Mouse (Mus musculus): Measurements from ENCODE around the gene Plcd3.

Plcd3 gene

DNA sequence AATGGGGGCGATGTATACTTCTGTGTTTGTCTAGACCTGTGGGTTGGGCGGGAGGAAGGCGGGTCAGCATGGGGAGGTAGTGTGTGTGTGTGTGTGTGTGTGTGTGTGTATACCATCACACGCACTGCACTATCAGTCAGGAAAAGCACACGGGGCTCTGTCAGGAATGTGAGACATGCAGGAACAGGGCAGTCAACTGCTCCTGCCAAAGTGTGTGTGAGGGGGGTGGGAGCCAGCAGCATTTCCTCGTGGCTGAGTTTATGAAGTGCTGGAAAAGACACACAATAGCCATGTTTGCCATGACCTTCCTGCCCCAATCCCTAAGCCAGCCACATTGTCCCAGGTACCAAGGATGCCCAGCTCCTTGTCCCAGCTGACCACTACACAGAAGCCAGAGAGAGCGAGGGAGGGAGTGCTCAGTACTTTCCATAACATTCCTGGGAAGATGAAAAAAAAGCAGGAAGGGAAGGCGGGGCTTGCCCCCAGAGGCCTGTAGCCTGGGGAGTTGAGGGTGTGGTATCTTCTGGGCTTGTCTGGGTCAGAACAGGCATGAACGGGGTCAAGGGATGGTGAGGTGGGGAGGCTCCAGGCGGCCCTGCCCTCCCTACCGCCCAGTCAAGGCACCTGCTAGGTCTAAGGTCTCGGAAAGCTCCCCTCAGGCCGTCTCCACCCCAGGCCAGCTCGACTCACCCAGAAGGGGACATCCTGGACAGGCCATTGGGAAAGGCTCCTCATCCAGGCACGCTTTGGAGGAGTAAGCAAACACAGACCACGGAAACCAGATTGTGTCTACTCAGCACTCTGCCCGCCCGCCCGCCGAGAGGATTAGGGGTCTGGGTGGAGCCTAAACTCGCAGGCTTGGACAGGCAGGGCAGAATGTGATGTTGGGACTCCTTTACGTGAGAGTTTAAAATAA lies 4.2 kb downstream of the Plcd3 start:
- DNase-seq = no peak

DNA sequence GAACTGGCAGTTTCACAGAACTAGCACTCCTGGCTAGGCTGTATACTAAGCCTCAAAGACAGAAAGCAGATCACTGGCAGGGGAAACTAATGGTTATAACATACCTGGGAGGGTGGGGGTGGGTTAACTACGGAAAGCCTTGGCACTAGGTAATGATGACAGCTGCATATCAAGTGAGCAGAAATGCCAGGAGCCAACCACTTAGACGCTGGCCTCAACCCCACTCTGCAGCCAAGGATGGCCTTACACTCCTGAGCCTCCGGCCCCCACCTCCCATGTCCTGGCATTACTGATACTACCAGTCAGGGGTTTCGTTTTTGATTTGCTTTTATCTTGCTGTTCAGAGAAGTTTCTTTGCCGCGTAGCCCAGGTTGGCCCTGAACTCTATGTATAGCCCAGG lies 5.7 kb downstream of the Plcd3 start:
- DNase-seq = no peak

DNA sequence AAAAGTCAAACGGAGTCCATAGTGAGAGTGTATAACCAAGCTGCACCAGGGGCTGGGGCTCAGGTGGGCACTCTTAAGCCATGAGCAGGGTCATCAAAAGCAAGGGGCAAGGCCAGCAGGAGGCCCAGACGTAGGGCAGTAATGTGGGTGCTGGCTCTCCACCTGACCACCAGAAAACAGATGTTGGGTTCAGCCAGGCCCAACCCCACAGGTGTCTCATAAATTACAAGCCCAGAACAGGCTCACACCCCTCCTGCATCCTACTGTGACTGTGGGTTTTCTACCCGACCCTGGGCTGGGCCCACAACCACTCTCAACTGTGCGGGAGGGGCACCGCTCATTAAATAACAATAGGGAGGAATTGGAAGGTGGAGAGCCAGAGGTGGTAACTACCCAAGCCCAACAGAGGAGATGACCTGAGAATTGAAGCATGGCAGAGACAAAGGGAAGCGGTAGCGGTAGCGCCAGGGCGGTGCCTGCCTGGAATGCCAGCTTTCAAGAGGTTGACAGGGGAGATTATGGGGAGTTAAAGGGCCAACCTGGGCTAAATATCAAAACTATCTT lies 6.3 kb downstream of the Plcd3 start:
- DNase-seq = no peak

DNA sequence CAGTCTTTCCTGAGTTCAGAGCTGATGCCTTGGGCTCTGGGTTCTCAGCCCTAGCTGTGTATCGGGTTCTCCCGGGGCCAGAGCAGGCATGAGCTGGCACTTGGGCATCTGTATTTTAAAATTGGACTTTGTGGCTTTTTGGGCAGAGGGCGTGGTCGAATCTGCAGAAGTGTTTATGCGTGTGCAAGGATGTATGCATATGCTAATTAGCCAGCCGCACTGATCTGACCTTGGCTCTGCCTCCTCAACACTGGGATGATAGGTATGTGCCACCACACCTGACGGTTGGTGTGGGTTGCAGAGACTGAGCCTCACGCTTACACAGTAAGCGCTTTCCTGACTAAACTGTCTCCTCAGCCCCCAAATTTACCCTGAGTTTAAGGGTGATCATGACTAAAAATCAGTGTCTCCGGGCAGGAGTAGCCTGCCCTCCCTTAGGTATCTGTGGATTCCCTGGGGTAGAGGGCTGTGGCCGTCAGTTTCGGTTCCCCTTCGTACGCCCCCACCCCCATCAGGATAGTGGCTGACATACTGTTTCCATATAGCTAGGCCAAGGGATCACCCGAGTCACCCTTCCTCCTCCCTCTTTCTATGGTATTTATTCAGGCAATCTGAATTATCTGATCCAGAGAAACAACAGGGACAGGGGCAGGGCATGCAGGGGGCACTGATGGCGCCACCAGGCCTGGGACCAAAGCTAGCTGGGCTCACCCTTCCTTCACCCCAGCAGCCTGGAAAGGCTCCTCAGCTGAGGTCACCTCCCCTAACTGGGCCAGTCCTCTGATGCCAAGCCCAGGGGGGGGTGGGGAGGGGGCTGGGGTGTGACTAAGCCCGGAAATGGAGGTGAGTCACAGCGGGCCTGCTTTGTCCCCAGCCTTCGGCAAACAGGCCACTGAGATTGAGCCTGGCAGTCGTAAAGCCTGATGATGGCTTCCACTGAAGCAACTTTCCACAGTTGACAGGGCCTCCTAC lies 7.3 kb downstream of the Plcd3 start:
- DNase-seq = no peak

DNA sequence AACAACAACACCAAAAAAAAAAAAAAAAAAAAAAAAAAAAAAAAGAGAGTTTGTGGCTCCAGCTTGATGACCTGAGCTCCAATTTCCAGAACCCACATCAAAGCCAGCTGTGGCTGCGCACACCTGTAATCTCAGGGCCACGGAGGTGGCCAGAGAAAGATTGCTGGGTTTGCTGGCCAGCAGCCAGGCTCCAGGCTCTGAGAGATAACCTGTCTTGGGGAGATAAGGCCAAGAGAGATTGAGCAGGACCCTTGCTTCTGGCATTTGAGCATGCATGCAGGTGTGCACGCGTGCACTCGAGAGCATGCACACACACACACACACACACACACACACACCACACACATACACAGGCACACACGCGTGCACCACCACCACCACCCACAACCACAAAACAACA lies 8.2 kb downstream of the Plcd3 start:
- DNase-seq = no peak

DNA sequence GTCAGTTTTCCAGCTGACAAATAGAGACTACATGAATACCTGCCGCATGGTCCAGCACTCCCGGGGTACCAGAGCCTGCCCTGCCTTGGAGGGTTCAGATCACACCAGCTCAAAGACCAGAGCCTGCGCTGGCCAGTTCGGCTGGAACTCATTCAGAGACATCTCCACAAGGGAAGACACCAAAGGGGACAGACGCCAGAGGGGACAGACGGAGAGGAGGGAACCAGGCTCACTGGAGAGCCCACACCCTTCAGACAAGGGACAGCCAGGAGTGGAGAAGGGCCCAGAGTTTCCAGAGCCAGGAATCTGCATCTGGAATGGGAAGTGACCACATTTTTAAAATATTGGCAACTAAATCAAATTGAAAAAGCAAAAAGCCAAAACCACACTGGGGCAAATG lies 19.8 kb downstream of the Plcd3 start:
- DNase-seq = no peak

DNA sequence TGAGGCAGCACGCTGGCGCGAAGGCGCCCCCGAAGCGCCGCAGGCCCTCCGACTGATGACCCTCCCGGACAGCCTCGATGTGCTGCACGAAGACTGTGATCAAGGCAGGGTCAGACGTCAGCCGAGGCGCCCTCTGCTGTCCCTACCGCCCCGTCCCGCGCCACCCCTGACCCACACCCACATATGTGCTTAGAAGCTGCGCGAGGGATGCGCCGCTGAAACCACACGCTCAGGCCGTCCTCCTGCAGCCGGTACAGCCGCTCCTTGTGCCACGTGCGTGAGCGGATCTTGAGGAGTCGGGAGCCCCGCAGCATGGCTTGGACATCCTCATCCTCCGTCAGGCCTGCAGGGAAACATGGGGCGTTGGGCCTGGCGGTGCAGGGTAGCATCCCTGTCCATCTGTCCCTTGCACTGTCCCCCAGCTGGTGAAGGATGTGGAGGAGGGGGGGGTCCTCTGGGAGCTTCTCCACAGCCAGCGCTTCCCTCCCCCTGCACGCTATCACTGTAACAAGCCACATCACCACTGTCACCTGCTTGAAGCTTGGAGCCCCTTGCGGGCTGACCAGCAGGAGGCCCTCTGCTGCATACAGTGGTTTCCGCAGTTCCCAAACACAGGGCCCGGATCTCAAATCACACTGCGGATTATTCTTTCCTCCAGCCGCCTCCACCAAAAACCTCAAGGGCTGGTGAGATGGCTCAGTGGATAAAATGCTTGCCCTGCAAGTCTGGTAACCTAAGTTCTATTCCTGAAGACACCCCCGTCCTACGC lies 21.0 kb downstream of the Plcd3 start:
- DNase-seq = no peak

DNA sequence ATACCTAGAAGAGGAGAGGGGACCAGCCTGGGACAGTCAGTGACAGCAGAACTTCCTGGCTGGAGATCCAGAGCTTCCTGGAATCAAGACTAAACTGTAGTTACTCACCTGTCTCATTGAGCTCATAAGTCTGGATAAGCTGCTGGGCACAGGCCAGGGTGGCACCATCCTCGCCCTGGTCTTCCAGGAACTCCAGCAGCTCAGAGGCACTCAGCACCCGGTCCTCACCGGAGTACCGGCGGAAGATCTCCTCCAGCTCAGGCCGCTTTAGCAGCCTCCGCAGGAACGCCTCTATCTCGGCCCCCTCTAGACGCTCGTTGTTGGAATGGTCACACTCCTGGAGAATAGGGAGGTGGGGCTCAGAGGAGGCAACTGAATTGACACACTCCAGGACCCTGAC lies 23.3 kb downstream of the Plcd3 start:
- no peak for DNase-seq

DNA sequence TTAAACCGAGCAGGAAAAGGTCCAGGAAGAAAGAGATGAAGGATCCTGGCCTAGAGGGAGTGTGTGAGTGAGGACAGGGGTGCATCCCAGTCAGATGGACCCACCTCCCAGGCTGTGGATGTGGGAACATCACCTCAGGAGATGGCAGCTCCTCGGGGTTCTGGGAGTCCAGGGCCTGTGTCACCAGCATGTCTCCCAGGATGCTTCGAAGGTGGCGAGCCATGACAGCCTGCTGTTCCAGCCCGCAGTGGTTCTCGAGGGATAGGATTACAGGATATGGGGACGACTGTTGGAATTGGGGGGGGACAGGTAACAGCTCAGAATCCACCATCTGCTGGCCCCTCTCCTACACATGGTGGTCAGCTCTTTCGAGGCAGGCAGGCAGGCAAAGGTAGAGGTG lies 24.9 kb downstream of the Plcd3 start:
- no peak for DNase-seq

DNA sequence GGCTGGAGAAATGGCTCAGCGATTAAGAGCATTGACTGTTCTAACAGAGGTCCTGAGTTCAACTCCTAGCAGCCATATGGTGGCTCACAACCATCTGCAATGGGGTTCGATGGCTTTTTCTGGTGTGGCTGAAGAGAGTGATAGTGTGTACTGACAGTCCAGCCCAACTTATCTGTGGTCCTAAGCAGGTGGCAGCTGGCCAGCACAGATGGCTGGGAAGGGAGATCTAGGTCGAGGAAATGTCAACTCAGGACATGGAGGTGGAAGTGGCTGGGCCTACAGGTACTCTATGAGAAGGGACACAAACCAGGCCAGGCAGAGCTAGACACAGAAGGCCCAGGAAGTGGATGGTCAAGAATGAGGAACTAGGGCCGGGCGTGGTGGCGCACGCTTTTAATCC lies 25.4 kb downstream of the Plcd3 start:
- DNase-seq = no peak

DNA sequence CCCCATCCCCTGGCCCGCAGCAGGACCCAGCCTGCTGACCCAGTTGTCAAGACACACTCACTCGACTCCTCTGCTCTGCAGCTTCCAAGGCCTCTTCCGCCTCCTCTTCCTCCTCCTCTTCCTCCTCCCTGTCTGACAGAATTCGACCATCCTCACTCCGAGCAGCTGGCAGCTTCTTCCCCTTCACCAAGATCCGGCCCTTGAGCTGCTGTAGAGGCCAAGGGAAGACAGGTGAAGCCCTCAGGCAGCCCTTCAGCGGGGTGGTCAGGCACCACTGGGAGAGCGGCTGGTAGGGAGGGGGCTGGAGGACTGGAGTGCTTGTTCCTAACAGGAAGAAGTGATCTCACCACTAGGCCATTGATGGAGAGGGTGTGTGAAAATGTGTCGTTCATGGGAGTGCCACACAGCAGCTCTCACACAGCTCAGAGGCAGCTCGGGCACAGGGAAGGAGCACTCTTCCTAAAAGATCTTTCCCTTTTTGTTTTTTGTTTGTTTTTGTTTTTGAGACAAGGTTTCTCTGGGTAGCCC lies 26.6 kb downstream of the Plcd3 start:
- DNase-seq = no peak

DNA sequence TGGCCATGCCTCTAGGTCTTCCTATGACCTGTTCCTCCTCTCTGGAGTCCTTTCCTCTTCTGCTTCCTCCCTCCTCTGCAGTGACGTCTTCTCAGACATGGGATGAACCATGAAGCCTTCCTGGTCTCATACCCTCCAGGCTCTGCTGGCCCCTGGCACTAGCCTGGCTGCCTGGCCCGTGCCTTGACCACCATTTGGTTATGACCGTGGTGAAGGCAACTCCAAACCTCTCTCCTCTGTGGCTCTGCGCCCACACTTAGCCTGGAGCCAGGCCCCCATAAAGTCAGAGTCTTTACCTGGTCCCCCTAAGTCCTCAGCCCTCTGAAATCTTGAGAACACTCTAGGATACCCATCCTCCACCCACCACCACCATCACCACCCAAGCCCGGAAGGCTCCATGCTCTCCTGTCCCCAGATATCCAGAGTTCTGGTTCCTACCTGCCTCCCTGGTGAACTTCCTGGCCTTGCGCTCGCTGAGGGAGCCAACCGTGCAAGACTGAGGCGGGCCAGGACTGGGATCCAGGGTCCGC lies 27.3 kb downstream of the Plcd3 start:
- no peak for DNase-seq

DNA sequence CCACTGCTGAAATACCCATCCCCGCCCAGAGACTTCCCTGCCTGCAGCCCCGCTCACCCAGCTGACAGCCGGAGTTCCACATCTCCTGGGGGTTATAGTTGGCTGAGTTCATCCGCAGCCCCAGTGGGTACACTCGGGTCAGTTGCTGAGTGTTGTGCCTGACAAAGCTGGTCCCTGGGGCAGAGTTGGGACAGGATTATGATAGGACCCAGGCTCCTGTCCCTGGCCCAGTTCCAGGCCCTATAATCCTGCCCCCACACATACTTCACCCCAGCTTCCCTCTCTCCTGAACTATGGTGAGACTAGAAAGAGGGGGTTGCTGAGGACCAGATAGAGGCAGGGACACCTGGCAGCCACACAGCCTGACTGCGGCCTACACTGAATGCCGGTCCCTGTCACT lies 27.8 kb downstream of the Plcd3 start:
- DNase-seq = no peak

DNA sequence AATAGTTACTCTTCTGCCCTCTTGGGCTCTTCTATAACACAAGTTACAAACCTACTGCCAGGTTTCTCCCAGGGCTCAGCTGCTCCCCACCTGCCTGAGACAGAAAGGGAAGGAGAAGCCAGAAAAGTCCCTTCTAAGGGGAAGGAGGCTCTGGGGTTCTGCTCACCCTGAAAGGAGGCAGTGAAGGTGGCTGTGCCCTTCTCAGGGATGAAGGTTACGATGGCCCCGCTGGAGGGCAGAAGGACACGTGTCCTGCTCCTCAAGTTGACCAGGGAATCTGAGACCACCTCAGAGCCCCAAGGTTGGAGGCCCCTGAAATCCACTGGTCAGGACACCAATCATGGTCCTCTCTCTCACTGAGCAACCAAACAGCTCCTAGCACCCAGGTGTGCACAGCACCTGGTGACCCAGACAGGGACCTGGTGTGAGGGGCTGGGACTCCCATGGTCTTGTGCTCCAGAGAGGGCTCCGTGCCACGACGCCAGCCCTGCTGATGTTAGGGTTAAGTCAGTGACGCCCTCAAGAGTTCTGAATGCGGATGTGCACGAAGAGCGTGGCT lies 31.1 kb downstream of the Plcd3 start:
- DNase-seq = no peak

DNA sequence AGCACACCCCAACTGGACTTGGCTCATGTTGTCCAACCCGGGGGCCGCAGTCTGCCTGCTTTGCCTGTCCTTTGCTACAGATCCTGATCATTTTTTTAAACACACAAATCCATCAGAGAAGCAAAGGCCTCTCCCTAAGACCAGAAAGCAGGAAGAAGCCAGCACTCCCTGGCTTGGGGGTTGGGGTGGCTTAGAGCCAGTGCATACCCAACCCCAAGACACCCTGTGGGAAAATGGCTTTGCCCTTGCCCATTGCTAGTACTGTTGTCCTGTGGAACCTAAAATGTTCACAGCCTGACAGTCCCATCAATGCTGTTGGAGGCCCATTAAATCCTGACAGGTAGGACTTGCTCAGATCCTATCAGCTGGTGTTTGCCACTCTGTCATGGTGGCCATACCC lies 31.7 kb downstream of the Plcd3 start:
- DNase-seq = no peak

DNA sequence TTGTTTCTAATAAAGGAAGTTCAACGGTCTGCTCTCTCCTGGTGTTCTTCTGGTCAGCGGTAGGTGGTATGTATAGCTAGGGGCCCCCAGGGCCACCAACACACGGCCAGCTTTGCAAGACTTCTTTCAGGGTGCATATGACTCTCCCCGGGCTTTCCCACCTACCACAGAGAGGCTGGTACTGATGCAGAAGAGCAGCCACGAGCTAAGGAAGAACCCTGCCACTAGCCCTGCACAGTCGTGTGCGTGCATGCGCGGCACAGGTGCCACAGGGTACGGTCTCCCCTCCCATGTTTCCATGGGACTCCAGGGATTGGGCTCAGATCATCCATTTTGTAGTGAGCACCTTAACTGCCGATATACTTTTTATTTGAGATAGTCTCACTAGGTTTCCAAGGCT lies 32.6 kb downstream of the Plcd3 start:
- no peak for DNase-seq

DNA sequence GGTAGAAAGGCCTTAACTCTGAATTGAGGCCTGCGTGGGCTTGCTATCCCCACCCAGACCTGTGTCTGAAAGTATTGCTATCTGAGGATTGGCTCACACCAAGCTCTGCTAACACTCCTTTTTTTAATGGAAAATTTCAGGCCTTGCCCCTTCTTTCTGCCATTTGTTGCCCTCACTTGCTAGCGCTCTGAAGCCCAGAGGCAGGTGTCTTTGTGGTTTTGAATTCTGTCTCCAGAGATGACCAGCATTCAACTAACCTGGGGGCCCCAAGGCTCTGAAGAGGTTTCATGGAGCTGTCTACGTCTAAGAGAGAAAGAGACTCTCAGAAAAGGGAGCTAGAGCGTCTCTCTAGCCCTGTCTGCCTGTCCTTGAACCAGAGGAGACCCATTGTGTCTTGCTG lies 33.2 kb downstream of the Plcd3 start:
- DNase-seq = no peak

DNA sequence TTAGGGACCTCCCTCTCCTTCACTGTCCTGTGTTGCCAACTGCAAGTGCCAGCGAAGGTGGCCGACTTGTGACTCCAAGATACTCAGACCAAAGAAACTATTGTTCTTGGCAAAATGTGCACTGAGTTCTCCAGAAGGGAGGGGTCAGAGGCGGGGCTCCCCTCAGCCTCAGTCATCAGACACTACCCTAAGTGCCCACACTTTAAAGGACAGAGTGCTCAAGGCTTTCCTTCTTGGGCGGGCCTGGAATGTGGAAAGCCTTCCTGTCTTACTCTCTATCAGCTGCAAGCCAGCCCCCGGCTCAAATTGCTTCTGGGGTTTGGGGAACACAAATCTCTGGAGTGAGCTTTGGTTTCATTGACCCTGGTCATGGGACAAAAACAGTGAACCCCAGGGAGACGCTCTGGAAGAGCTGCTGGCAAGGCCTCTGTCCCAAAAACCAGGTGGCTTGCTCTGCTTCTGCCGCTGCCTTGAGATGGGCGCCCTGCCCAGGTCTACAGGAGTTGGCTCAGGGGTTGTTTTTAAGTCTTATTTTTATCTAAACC lies 33.9 kb downstream of the Plcd3 start:
- no peak for DNase-seq

DNA sequence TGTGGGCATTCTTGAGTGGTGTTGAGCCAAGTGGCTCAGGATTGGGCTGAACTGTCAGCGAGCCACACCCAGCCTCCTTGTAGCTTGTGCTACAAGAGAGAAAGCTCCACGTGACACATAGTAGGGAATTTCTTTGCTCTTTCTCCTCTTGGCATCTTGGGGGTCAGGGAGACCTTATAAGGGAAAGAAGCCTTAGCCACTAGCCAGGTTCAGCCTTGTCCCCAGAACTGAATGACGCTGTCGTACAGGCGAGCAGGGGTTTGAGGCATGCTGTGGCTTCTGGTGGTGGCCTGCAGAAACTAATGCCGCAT lies 34.5 kb downstream of the Plcd3 start:
- no peak for DNase-seq

DNA sequence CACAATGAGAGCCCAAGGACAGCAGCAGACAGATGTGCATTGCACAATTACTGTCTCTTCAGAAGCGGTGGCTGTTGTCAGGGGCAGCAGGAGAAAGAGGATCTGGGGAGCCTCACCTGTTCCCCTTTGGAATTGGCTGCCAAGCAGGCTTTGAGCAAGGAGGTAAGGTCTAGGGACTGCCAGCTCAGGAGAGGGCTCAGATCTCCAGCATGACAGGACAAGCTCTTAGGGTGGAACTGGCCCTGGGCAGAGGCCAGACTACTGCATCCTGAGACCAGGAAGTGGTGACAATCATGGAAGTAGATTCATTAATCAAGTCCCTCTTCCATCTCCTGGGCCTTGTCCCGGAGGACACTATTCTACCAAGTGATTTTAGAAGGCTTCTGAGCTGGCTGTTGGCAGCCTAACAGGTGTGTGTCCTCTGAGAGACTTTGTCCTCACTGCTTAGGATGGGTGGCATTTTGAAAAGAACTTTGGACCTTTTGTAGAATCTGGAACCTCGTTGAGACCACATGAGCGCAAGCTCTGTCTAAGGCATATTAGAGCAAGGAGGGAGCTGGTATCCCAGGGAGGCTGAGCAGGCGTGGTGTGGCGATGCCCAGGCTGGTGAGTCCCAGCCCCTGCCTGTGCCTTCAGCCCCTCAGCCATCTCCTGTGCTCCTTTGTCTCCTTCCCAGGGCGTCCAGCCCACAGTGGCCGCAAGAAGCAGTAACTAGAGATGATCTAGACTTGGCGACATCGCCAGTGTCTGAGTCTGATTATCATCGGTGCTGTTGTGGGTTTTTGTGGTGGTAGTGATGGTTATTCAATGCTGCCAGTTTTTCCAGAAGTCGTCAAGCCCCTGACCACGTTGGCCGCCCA lies 35.0 kb downstream of the Plcd3 start:
- DNase-seq = no peak
